Mouse (Mus musculus) heart, adult 8-10 months (tissue): ENCODE results near the gene Rnf181. TPM values are rescaled to one million over a fixed set of nuclear protein-coding genes. Genes with fewer than 3 reads are reported as not detected.

Experiments
- DNase-seq: peaks from one replicate; pipeline ENCODE4 v3.0.0; 2022; ENCODE audit warnings: low spot score
- total RNA-seq, 4 experiments: library from RNA; stranded (reverse); gene quantifications; 2 replicates each; pipeline ENCODE4 v1.2.4; 2022

Rnf181 gene
- total RNA-seq, 4 experiments from 2014 or later: 39.5 to 49.6 (median 41.5) TPM

GRCm38 (mm10) chr6:72329019-72329418 is 37.7 kb downstream of the Rnf181 start:
- DNase-seq: no peak

- DNase-seq: no peak
Measured at GRCm38 (mm10) chr6:72326274-72326673, 40.5 kb downstream of the Rnf181 start.

GRCm38 (mm10) chr6:72323786-72324508 is 42.8 kb downstream of the Rnf181 start:
- DNase-seq: no peak

- DNase-seq: no peak
Measured at GRCm38 (mm10) chr6:72322936-72323335, 43.8 kb downstream of the Rnf181 start.

- DNase-seq: peak; percentile 56
Measured at GRCm38 (mm10) chr6:72319019-72319418, 47.7 kb downstream of the Rnf181 start.

- no peak for DNase-seq
Measured at GRCm38 (mm10) chr6:72318440-72318839, 48.3 kb downstream of the Rnf181 start.

- DNase-seq: no peak
Measured at GRCm38 (mm10) chr6:72316044-72316443, 50.7 kb downstream of the Rnf181 start.

- no peak for DNase-seq
Measured at GRCm38 (mm10) chr6:72315384-72315783, 51.4 kb downstream of the Rnf181 start.

- DNase-seq: no peak
Measured at GRCm38 (mm10) chr6:72313124-72313867, 53.5 kb downstream of the Rnf181 start.

- no peak for DNase-seq
Measured at GRCm38 (mm10) chr6:72312198-72312597, 54.6 kb downstream of the Rnf181 start.

Other genes with a start within 250 kb of the Rnf181 start
- gene Atoh8, start 131.4 kb downstream of the Rnf181 start, total RNA-seq: 10 to 100 TPM in 2 of 4 experiments, 1 to 10 TPM in 2; 9.6 to 10.9 (median 10.1) TPM
- gene Sftpb, start 62.3 kb downstream of the Rnf181 start, total RNA-seq: under 1 TPM in 1 of 4 experiments, not detected in 3; 0.23 TPM
- gene Usp39, start 21.8 kb downstream of the Rnf181 start, total RNA-seq: 10 to 100 TPM; 14.4 to 20.0 (median 15.2) TPM
- 10 to 100 TPM in 1 of 4 experiments, 1 to 10 TPM in 3; 7.6 to 10.4 (median 8.0) TPM for gene 0610030E20Rik, start 19.6 kb downstream of the Rnf181 start, total RNA-seq
- gene Tmem150a, start 11.5 kb downstream of the Rnf181 start, total RNA-seq: 10 to 100 TPM; 20.4 to 24.3 (median 22.2) TPM
- 10 to 100 TPM; 58.0 to 68.1 (median 61.2) TPM for gene Vamp5, start 13.5 kb upstream of the Rnf181 start, total RNA-seq
- 10 to 100 TPM; 58.8 to 80.9 (median 70.8) TPM for gene Vamp8, start 23.7 kb upstream of the Rnf181 start, total RNA-seq
- gene Ggcx, start 47.4 kb upstream of the Rnf181 start, total RNA-seq: 10 to 100 TPM; 30.9 to 38.9 (median 33.8) TPM
- gene Mat2a, start 72.6 kb upstream of the Rnf181 start, total RNA-seq: 100 to 1,000 TPM; 112 to 150 (median 119) TPM
- not detected for gene Sh2d6, start 154.8 kb upstream of the Rnf181 start, total RNA-seq
- gene Capg, start 177.4 kb upstream of the Rnf181 start, total RNA-seq: 10 to 100 TPM in 1 of 4 experiments, 1 to 10 TPM in 3; 7.5 to 11.8 (median 9.2) TPM
- 10 to 100 TPM; 12.1 to 16.4 (median 14.5) TPM for gene Elmod3, start 231.5 kb upstream of the Rnf181 start, total RNA-seq
- 100 to 1,000 TPM; 170 to 247 (median 189) TPM for gene Retsat, start 231.5 kb upstream of the Rnf181 start, total RNA-seq